Mouse (Mus musculus) brown adipose tissue, adult 24 weeks (tissue): ENCODE results near the gene Gnas. TPM values are rescaled to one million over a fixed set of nuclear protein-coding genes. Genes with fewer than 3 reads are reported as not detected.

Source experiments
- H3K27ac ChIP-seq: fragments of 200-500 bp; replicated peaks from 2 replicates; pipeline ENCODE4 v1.5.1; 2012; ENCODE audit warnings: low read depth, mild to moderate bottlenecking, low read length
- H3K4me1 ChIP-seq: fragments of 200-500 bp; 2 replicates; pipeline ENCODE4 v1.6.1; 2012; ENCODE audit warnings: low read length, mixed read lengths; ENCODE audit not compliant: control insufficient read depth, insufficient read depth, insufficient read length
- H3K4me3 ChIP-seq: fragments of 200-500 bp; 2 replicates; pipeline ENCODE4 v1.5.1; 2012; ENCODE audit warnings: low read depth, mild to moderate bottlenecking, low read length, moderate library complexity; ENCODE audit not compliant: insufficient read depth
- polyA plus RNA-seq: library from polyadenylated mRNA; stranded (reverse); fragments of >200 nt; gene quantifications from 2 replicates; pipeline ENCODE4 v1.2.4, GENCODE M21; 2012; ENCODE audit not compliant: missing spikeins, insufficient read depth, insufficient read length

The Gnas gene
- polyA plus RNA-seq: 2,899 and 4,504 TPM in 2 replicates

- Histone ChIP-seq H3K4me3 (peak within 1 kb of the TSS; percentile 24), H3K27ac (no peak within 1 kb of the TSS), H3K4me1 (no peaks in the 10 kb centered on the region)
Measured at GRCm38 (mm10) chr2:174284011-174284410, at the start of gene Gnas. TSS of gene Gnas (plus strand) at chr2:174284320.

GRCm38 (mm10) chr2:174242431-174242830, 41.7 kb upstream of the Gnas start:
- Histone ChIP-seq H3K4me3 (no peak overlapping the region), H3K4me1 (no peaks in the 10 kb centered on the region), H3K27ac (no peak overlapping the region)

GRCm38 (mm10) chr2:174251963-174252362, 32.2 kb upstream of the Gnas start:
- no peak overlapping the region for H3K4me3 ChIP-seq
- H3K27ac ChIP-seq: no peak overlapping the region
- no peaks in the 10 kb centered on the region for H3K4me1 ChIP-seq

- no peak overlapping the region for H3K27ac ChIP-seq
- H3K4me1 ChIP-seq: no peaks in the 10 kb centered on the region
- H3K4me3 ChIP-seq: no peak overlapping the region
Measured at GRCm38 (mm10) chr2:174257312-174257711, 26.8 kb upstream of the Gnas start.

- Histone ChIP-seq H3K4me3 (no peak overlapping the region), H3K27ac (no peak overlapping the region), H3K4me1 (no peaks in the 10 kb centered on the region)
Measured at GRCm38 (mm10) chr2:174260004-174260403, 24.1 kb upstream of the Gnas start.

- Histone ChIP-seq H3K4me3 (no peak overlapping the region), H3K27ac (no peak overlapping the region), H3K4me1 (no peaks in the 10 kb centered on the region)
Measured at GRCm38 (mm10) chr2:174260908-174261800, 23.0 kb upstream of the Gnas start.

GRCm38 (mm10) chr2:174261801-174262200, 22.3 kb upstream of the Gnas start:
- no peak overlapping the region for H3K4me3 ChIP-seq
- no peak overlapping the region for H3K27ac ChIP-seq
- H3K4me1 ChIP-seq: no peaks in the 10 kb centered on the region

- no peaks in the 10 kb centered on the region for H3K4me1 ChIP-seq
- H3K4me3 ChIP-seq: no peak overlapping the region
- H3K27ac ChIP-seq: no peak overlapping the region
Measured at GRCm38 (mm10) chr2:174263110-174263815, 20.9 kb upstream of the Gnas start.

GRCm38 (mm10) chr2:174264248-174264647, 19.9 kb upstream of the Gnas start:
- Histone ChIP-seq H3K27ac (no peak overlapping the region), H3K4me3 (no peak overlapping the region), H3K4me1 (no peaks in the 10 kb centered on the region)

- Histone ChIP-seq H3K4me3 (no peak overlapping the region), H3K4me1 (no peaks in the 10 kb centered on the region), H3K27ac (no peak overlapping the region)
Measured at GRCm38 (mm10) chr2:174270416-174270815, 13.7 kb upstream of the Gnas start.

GRCm38 (mm10) chr2:174271459-174271858, 12.7 kb upstream of the Gnas start:
- Histone ChIP-seq H3K27ac (no peak overlapping the region), H3K4me1 (no peaks in the 10 kb centered on the region), H3K4me3 (no peak overlapping the region)

GRCm38 (mm10) chr2:174273131-174273530, 11.0 kb upstream of the Gnas start:
- Histone ChIP-seq H3K4me3 (no peak overlapping the region), H3K27ac (no peak overlapping the region), H3K4me1 (no peaks in the 10 kb centered on the region)

- Histone ChIP-seq H3K4me3 (no peak overlapping the region), H3K4me1 (no peaks in the 10 kb centered on the region), H3K27ac (no peak overlapping the region)
Measured at GRCm38 (mm10) chr2:174273961-174274360, 10.2 kb upstream of the Gnas start.

- no peak overlapping the region for H3K4me3 ChIP-seq
- no peaks in the 10 kb centered on the region for H3K4me1 ChIP-seq
- H3K27ac ChIP-seq: no peak overlapping the region
Measured at GRCm38 (mm10) chr2:174279771-174280170, 4.3 kb upstream of the Gnas start.

- H3K4me3 ChIP-seq: no peak overlapping the region
- no peaks in the 10 kb centered on the region for H3K4me1 ChIP-seq
- no peak overlapping the region for H3K27ac ChIP-seq
Measured at GRCm38 (mm10) chr2:174283341-174283740, 779 bp upstream of the Gnas start.
